Mouse (Mus musculus): ENCODE results near the gene Nfasc. TPM values are rescaled to one million over a fixed set of nuclear protein-coding genes. Genes with fewer than 3 reads are reported as not detected.

Gene Nfasc
- polyA plus RNA-seq, 1 experiment from 2014 or later, result 36.1 TPM

DNA sequence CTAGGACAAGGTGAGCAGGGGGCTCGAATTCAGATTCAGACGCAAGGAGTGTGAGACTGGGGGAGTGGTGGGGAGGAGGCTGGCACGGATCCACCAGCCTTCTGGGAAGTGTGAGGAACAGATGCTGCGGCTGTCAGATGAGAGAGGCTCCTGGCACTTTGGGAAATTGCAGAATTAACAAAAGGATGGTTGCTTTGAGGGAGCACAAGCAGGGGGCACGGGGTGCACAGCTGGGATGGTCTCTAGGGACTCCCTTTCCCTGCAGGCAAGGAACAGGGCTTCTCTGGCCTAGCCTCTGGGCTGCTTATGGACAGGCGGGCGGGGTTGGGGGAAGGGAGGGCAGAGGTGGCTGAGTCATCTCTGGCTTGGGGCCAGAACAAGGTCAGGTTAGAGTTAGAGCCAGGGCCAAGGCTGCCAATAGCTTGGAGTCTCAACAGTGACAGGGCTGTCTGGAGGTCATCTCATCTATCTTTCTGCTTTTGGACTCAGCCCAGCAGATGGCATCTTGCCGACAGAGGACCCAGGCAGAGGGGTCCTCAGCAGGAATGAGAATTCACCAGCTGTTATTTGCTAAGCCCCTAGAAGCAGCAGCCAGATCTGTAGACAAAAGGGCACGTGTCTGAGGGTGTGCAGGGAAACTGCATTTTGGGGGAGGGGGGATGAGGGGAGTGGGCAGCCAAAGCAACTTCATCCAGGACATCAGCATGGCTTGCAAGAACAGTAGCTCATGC, 183.5 kb downstream of the Nfasc start:
- 7% methylated on average over 9 of the region's 9 CpGs for WGBS
- no peaks in the 10 kb centered on the region for H3K9me3 ChIP-seq (ENCODE audit: control insufficient read depth, low read length)
- no peak overlapping the region for H3K4me3 ChIP-seq (ENCODE audit: low read length)
- peak overlapping the region; percentile 19 for H3K27ac ChIP-seq (ENCODE audit: low read depth, low read length)
- no peak overlapping the region for H3K4me2 ChIP-seq (ENCODE audit: low read length)
- ATAC-seq, result peak; percentile 71
- peaks cover 24% of the 10 kb centered on the region for H3K4me1 ChIP-seq (ENCODE audit: control insufficient read depth, insufficient read depth, low read depth, low read length)
- H3K9ac ChIP-seq (ENCODE audit: low read depth, low read length), result no peak overlapping the region
- H3K27me3 ChIP-seq (replicated peaks; ENCODE audit: control insufficient read depth, insufficient read depth, low read length), result no peaks in the 10 kb centered on the region
- no peaks in the 10 kb centered on the region for H3K36me3 ChIP-seq (ENCODE audit: control insufficient read depth, insufficient read depth, low read length)

DNA sequence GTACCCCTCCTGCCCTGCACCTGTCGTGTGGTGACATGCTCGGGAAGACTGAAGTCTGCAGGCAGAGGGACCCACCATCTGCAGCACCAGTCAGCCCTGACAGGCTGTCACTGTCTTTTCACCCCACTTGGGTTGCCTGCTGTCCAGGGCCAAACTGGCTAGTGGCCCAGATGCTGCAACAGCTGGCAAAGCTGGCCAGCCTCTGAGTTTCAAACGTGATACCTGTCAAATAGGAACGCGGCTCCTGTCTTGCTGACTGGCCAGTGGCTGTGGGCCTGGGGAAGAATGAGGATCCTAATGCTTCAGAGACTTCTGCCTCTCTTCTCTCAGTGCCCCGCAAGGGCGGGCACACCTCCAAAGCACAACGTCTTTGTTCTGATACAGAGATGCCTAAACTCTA, 197.8 kb downstream of the Nfasc start:
- 40% methylated on average over 8 of the region's 8 CpGs for WGBS
- H3K4me1 ChIP-seq (ENCODE audit: control insufficient read depth, insufficient read depth, low read depth, low read length), result peaks cover 14% of the 10 kb centered on the region
- no peaks in the 10 kb centered on the region for H3K36me3 ChIP-seq (ENCODE audit: control insufficient read depth, insufficient read depth, low read length)
- H3K27ac ChIP-seq (ENCODE audit: low read depth, low read length), result peak overlapping the region; percentile 48; the same call in 1 of the 2 replicates
- ATAC-seq, result no peak
- no peaks in the 10 kb centered on the region for H3K9me3 ChIP-seq (ENCODE audit: control insufficient read depth, low read length)
- H3K9ac ChIP-seq (ENCODE audit: low read depth, low read length), result 0 out of 2 replicates have a peak overlapping the region, but pooled peaks have one; percentile 19
- H3K4me3 ChIP-seq (ENCODE audit: low read length), result no peak overlapping the region
- no peaks in the 10 kb centered on the region for H3K27me3 ChIP-seq (replicated peaks; ENCODE audit: control insufficient read depth, insufficient read depth, low read length)
- no peak overlapping the region for H3K4me2 ChIP-seq (ENCODE audit: low read length)

DNA sequence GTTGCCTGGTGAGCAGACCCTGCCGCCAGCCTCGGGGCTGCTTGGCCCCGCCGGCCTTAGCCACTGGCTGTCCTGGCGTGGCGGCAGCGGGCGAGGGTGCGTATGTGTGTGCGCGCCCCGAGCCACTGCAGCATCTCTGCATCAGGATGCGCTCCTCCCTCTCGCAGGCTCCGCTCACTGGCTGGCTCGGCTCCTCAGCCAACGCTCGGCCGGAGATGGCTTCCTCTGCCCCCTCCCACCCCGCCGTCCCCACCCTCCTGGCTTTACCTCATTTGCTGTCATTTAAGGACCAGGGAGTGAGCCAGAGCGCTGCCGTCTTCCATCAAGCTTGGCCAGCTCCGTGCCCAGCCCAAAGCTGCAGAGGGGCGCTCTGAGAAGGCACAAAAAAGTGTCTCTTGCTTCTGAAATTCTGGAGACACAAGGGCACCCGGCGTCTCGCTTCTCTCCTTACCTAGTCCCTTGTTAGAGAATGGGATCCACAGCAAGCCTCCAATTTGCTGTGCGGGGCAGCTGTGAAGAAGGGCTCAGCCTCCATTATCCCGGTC, 198.8 kb downstream of the Nfasc start, which contains the start of gene Cntn2:
Cntn2 (minus strand) TSS at position 495 of the 545 bp plus-strand sequence.
- H3K4me2 ChIP-seq (ENCODE audit: low read length), result peak within 1 kb of the TSS; percentile 69
- H3K4me1 ChIP-seq (ENCODE audit: control insufficient read depth, insufficient read depth, low read depth, low read length), result peaks cover 14% of the 10 kb centered on the region
- H3K36me3 ChIP-seq (ENCODE audit: control insufficient read depth, insufficient read depth, low read length), result no peaks in the 10 kb centered on the region
- H3K27ac ChIP-seq (ENCODE audit: low read depth, low read length), result peak within 1 kb of the TSS; percentile 73
- WGBS, result 1% methylated on average over 30 of the region's 30 CpGs
- peak within 1 kb of the TSS; percentile 72 for H3K9ac ChIP-seq (ENCODE audit: low read depth, low read length)
- peak within 1 kb of the TSS; percentile 55 for H3K4me3 ChIP-seq (ENCODE audit: low read length)
- no peaks in the 10 kb centered on the region for H3K9me3 ChIP-seq (ENCODE audit: control insufficient read depth, low read length)
- H3K27me3 ChIP-seq (replicated peaks; ENCODE audit: control insufficient read depth, insufficient read depth, low read length), result no peaks in the 10 kb centered on the region
- peak; percentile 93 for ATAC-seq

DNA sequence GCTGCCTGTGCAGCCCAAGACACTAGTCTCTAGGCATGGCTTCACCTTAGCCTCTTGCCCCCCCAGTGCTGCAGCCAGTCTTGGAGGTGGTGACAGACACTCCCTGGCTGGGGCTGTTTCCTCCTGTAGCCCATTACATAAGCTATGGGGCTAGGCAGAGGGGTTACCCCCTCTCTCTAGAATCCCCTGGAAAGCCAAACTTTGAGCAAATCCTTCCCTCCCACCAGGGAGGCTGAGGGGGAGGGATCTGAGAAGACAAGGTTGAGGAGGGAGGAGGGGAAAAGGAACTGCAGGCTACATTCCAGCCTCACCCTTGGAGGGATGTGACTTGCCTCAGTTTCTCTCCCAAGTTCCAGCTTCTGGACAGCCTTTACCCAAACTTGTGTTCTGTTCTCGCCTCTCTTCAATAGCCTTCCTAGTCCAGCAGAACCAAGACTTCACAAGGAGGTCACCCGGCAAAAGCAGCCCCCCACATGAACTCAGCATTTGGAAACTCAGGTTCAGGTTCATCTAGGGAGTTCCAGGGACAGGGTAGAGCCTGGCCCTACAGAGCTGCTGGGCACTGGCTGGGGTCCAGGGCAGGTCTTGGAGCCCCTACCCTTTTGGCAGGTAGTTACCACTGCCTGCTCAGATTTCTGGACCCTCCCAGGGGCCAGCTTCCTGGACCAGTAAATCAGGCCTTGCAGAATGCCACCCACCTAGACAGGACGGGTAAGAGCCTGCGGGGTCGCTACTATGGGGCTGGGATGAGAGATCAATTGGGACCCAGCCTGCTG, 199.6 kb downstream of the Nfasc start:
- Histone ChIP-seq H3K36me3 (ENCODE audit: control insufficient read depth, insufficient read depth, low read length) (no peaks in the 10 kb centered on the region), H3K9me3 (ENCODE audit: control insufficient read depth, low read length) (no peaks in the 10 kb centered on the region), H3K4me1 (ENCODE audit: control insufficient read depth, insufficient read depth, low read depth, low read length) (peaks cover 14% of the 10 kb centered on the region), H3K9ac (ENCODE audit: low read depth, low read length) (peak overlapping the region; percentile 72), H3K4me2 (ENCODE audit: low read length) (peak overlapping the region; percentile 69), H3K27ac (ENCODE audit: low read depth, low read length) (peak overlapping the region; percentile 73), H3K4me3 (ENCODE audit: low read length) (peak overlapping the region; percentile 55), H3K27me3 (replicated peaks; ENCODE audit: control insufficient read depth, insufficient read depth, low read length) (no peaks in the 10 kb centered on the region)
- WGBS, result 13% methylated on average over 5 of the region's 5 CpGs
- ATAC-seq, result peak; percentile 6; the same call in 1 of the 2 replicates

DNA sequence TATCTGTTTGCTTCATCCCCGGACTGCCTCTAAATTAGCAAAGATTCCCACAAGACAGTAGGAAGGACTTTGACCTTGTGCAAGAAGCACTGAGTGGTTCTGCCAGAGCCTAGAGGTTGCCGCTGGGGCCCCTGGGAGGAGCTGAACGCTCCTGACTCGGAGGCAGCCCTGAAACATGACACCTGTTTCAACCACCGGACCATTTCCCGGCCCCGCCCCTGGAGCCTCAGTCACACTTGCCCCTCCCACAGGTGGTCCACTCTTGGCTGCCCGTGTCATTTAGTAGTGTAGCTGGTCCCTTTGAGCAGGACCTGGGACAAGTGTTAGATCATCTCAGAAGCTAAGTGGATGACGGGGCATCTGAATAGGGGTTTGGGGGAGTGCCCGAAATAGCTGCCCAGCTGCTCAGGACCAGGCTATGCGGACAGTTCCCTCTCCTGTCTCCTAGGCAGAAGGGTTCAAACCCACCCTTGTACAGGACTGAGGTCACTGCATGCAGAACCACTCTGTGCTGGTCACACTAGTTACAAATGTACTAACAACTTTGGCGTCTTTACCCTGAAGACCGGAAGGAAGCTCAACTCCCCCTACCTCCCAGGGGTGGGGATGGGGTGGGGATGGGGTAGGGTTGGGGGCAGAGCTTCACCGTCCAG, 200.3 kb downstream of the Nfasc start:
- no peaks in the 10 kb centered on the region for H3K36me3 ChIP-seq (ENCODE audit: control insufficient read depth, insufficient read depth, low read length)
- no peaks in the 10 kb centered on the region for H3K27me3 ChIP-seq (replicated peaks; ENCODE audit: control insufficient read depth, insufficient read depth, low read length)
- H3K9me3 ChIP-seq (ENCODE audit: control insufficient read depth, low read length), result no peaks in the 10 kb centered on the region
- no peak overlapping the region for H3K27ac ChIP-seq (ENCODE audit: low read depth, low read length)
- 0 out of 2 replicates have a peak, but pooled peaks have one; percentile 10 for ATAC-seq
- peaks cover 14% of the 10 kb centered on the region for H3K4me1 ChIP-seq (ENCODE audit: control insufficient read depth, insufficient read depth, low read depth, low read length)
- peak overlapping the region; percentile 69 for H3K4me2 ChIP-seq (ENCODE audit: low read length)
- peak overlapping the region; percentile 72 for H3K9ac ChIP-seq (ENCODE audit: low read depth, low read length)
- H3K4me3 ChIP-seq (ENCODE audit: low read length), result peak overlapping the region; percentile 55
- WGBS, result 6% methylated on average over 14 of the region's 14 CpGs

DNA sequence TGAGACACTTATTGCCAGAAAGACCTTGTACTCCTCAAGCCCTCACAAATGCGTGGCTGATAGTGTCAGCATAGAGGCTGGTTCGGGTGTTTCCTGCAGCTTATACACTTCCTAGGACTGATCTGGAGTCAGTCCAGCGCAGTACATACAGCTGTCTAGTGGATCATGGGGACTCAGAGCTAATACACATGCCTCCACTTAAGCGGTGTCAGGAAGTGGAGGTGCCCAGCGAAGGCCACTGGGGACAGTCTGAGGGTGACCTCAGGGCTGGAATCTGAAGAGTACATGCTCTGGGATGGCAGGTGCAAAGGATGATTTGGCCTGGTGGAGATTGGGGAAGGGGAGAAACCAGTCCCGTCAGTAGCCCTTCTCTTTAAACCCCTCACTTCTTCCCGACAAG, 200.9 kb downstream of the Nfasc start:
- Histone ChIP-seq H3K9ac (ENCODE audit: low read depth, low read length) (peak overlapping the region; percentile 72; the same call in 1 of the 2 replicates), H3K4me3 (ENCODE audit: low read length) (peak overlapping the region; percentile 55), H3K36me3 (ENCODE audit: control insufficient read depth, insufficient read depth, low read length) (no peaks in the 10 kb centered on the region), H3K4me2 (ENCODE audit: low read length) (peak overlapping the region; percentile 69), H3K9me3 (ENCODE audit: control insufficient read depth, low read length) (no peaks in the 10 kb centered on the region), H3K27me3 (replicated peaks; ENCODE audit: control insufficient read depth, insufficient read depth, low read length) (no peaks in the 10 kb centered on the region), H3K27ac (ENCODE audit: low read depth, low read length) (no peak overlapping the region), H3K4me1 (ENCODE audit: control insufficient read depth, insufficient read depth, low read depth, low read length) (peaks cover 14% of the 10 kb centered on the region)
- 56% methylated on average over 7 of the region's 7 CpGs for WGBS
- no peak for ATAC-seq

DNA sequence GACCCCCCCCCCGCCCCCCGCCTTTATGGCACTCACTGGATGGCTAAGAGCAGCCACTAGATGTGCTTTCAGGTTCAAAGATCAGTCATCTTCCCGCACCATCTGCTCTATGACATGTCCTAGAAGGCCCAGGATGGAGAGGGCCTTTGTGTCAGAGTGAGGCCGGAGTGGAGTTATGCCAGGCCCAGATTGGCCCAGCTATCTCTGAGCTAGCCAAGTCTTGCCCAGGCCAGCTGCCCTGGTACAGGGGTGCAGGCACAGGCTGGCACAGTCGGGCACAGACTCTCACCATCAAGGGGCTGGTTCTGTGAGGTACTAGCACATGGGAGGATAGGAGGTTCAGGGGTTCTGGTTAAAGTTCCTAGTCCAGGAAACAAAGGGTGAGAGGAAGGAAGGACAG, 203.9 kb downstream of the Nfasc start:
- 74% methylated on average over 5 of the region's 5 CpGs for WGBS
- Histone ChIP-seq H3K9ac (ENCODE audit: low read depth, low read length) (no peak overlapping the region), H3K27me3 (replicated peaks; ENCODE audit: control insufficient read depth, insufficient read depth, low read length) (no peaks in the 10 kb centered on the region), H3K27ac (ENCODE audit: low read depth, low read length) (no peak overlapping the region), H3K9me3 (ENCODE audit: control insufficient read depth, low read length) (no peaks in the 10 kb centered on the region), H3K36me3 (ENCODE audit: control insufficient read depth, insufficient read depth, low read length) (no peaks in the 10 kb centered on the region), H3K4me1 (ENCODE audit: control insufficient read depth, insufficient read depth, low read depth, low read length) (peaks cover 18% of the 10 kb centered on the region), H3K4me3 (ENCODE audit: low read length) (no peak overlapping the region), H3K4me2 (ENCODE audit: low read length) (no peak overlapping the region)
- no peak for ATAC-seq

DNA sequence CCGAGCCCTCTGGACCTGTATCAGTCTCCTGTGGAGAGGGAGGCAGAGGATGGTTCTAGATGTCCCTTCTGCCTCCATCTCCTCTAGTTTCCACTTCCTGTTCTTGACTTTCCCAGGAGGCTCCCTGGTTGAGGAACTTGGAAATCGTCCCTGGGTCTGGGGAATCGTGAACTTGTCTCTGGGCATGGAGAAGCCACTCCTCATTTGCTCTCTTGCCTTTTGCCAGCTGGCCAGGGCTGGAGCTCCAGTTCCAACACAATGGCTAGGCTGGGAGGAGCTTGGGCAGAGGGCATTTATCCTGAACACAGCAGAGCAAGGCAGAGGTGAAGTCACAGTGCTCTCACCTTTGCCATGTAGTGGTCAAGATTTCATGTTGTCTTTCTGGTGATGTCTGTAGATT, 205.2 kb downstream of the Nfasc start:
- H3K4me1 ChIP-seq (ENCODE audit: control insufficient read depth, insufficient read depth, low read depth, low read length), result peaks cover 13% of the 10 kb centered on the region

More for the DNA sequence above, 205.2 kb downstream of the Nfasc start:
- H3K9ac ChIP-seq (ENCODE audit: low read depth, low read length), result no peak overlapping the region
- no peaks in the 10 kb centered on the region for H3K27me3 ChIP-seq (replicated peaks; ENCODE audit: control insufficient read depth, insufficient read depth, low read length)
- H3K9me3 ChIP-seq (ENCODE audit: control insufficient read depth, low read length), result no peaks in the 10 kb centered on the region
- H3K4me3 ChIP-seq (ENCODE audit: low read length), result no peak overlapping the region
- no peaks in the 10 kb centered on the region for H3K36me3 ChIP-seq (ENCODE audit: control insufficient read depth, insufficient read depth, low read length)
- no peak overlapping the region for H3K27ac ChIP-seq (ENCODE audit: low read depth, low read length)
- H3K4me2 ChIP-seq (ENCODE audit: low read length), result no peak overlapping the region
- WGBS, result 78% methylated on average over 3 of the region's 3 CpGs
- no peak for ATAC-seq

All from hindbrain, embryonic 16.5 days (tissue).